Comparison of ENCODE assay signal across 14 mouse cellular contexts in the genomic region with DNA sequence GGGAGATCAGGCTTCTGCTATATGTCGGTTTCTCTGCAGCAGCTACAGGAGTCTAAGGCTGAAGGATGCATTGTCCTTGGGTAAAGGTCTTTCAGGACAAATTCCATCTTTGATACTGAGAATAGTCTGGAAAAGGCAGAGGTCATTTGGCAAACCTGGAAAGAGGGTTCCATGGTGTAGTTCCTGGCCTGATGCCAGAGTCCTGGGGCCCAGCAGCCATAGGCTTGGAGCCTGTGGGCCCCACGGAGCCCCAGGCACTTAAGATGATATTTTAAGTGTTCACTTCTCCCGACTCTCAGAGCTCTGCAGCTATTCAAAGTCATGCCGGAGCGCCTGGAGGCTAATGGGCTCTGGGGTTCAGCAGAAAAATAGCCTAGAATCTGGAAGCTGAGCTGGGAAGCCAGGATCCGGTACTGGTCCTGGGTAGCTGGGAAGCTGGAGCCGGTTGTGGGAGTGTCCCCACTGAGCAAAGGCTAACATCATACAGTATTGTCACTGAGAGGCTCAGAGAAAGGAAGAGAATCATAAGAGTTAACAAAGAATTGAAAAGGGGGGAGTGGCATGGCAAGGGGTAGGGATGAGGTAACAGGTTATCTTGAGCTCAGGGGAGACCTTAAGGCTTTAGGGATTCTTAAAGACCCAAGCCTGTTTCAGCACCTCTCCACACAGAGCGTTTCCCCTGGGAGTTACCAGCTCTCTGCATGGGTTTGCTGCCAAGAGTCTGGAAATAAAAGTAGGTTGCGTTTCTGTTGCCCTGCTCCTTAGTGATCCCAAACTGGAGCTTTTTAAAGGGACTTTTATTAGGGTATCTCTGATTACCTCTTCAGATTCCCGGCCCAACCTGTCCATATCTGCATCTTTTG.
A peak's percentile ranks its signal among the peaks of the same experiment; 100 is the strongest.
DNase-seq lines count a peak whose midpoint lies in the region; ATAC-seq lines count a peak whose summit lies in the region.
"Had no signal": no experiment of that assay in that cellular context is flagged by ENCODE, and none has a peak within 500 bp of the region (broad histone marks: within the 10 kb centered on the region; RNA-seq: fewer than 3 reads in every experiment).

No protein-coding gene starts in this region.

- H3K9me3 ChIP-seq in hindbrain, embryonic 13.5 days = no peaks in the 10 kb centered on the region
- H3K9me3 ChIP-seq in hindbrain, embryonic 10.5 days = no peaks in the 10 kb centered on the region
- H3K9me3 ChIP-seq in heart, embryonic 15.5 days (replicated peaks) = no peaks in the 10 kb centered on the region
- H3K9me3 ChIP-seq: midbrain, embryonic 13.5 days had no signal

- DNase-seq in adrenal gland, postnatal 14 days = peak; percentile 44
- DNase-seq in adrenal gland, adult 18-20 months (ENCODE audit: low spot score in 2 of 2) = no peak
- DNase-seq in hindbrain, embryonic 10.5 days (ENCODE audit: low spot score) = no peak
- DNase-seq in kidney, adult 9 months = peak; percentile 54
- no peak for DNase-seq in gastrocnemius, adult 18-20 months (ENCODE audit: low spot score)
- DNase-seq in spleen, postnatal 14 days (ENCODE audit: low spot score in 2 of 2) = no peak
- DNase-seq: adrenal gland, postnatal 25 days; lung, postnatal 4 days; right cerebral cortex, postnatal 14 days; thymus, postnatal 36 days had no signal

- ATAC-seq in hindbrain, embryonic 13.5 days (ENCODE audit: low FRiP score) = no peak
- peak; percentile 78; the same call in 1 of the 2 replicates for ATAC-seq in heart, embryonic 15.5 days (replicated peaks; ENCODE audit: insufficient number of reproducible peaks, insufficient read depth, low FRiP score, low read depth)
- ATAC-seq: inflammation-experienced regulatory T-cells, adult 6 months; midbrain, embryonic 13.5 days had no signal

- H3K36me3 ChIP-seq in hindbrain, embryonic 13.5 days = no peaks in the 10 kb centered on the region
- H3K36me3 ChIP-seq in hindbrain, embryonic 10.5 days = no peaks in the 10 kb centered on the region
- no peaks in the 10 kb centered on the region for H3K36me3 ChIP-seq in heart, embryonic 15.5 days
- H3K36me3 ChIP-seq: midbrain, embryonic 13.5 days had no signal

- no peak overlapping the region for H3K4me3 ChIP-seq in hindbrain, embryonic 13.5 days
- H3K4me3 ChIP-seq in hindbrain, embryonic 10.5 days = no peak overlapping the region
- 0 out of 2 replicates have a peak overlapping the region, but pooled peaks have one; percentile 1 for H3K4me3 ChIP-seq in heart, embryonic 15.5 days
- H3K4me3 ChIP-seq: midbrain, embryonic 13.5 days had no signal

- H3K9ac ChIP-seq in hindbrain, embryonic 13.5 days = no peak overlapping the region
- H3K9ac ChIP-seq in heart, embryonic 15.5 days = peak overlapping the region; percentile 29
- H3K9ac ChIP-seq: midbrain, embryonic 13.5 days had no signal

- peaks cover 20% of the 10 kb centered on the region for H3K4me1 ChIP-seq in hindbrain, embryonic 13.5 days (replicated peaks)
- H3K4me1 ChIP-seq in hindbrain, embryonic 10.5 days (replicated peaks) = peaks cover 16% of the 10 kb centered on the region
- H3K4me1 ChIP-seq in heart, embryonic 15.5 days (replicated peaks) = peaks cover 37% of the 10 kb centered on the region

- H3K4me2 ChIP-seq in hindbrain, embryonic 13.5 days = no peak overlapping the region
- peak overlapping the region; percentile 44 for H3K4me2 ChIP-seq in heart, embryonic 15.5 days
- H3K4me2 ChIP-seq: midbrain, embryonic 13.5 days had no signal

- H3K27ac ChIP-seq in hindbrain, embryonic 13.5 days = peak overlapping the region; percentile 40; the same call in 1 of the 2 replicates
- H3K27ac ChIP-seq in hindbrain, embryonic 10.5 days = no peak overlapping the region
- peak overlapping the region; percentile 96 for H3K27ac ChIP-seq in heart, embryonic 15.5 days
- H3K27ac ChIP-seq: midbrain, embryonic 13.5 days had no signal

- WGBS in hindbrain, embryonic 13.5 days = 67% methylated on average over 10 of the region's 10 CpGs
- 77% methylated on average over 10 of the region's 10 CpGs for WGBS in hindbrain, embryonic 10.5 days
- 21% methylated on average over 10 of the region's 10 CpGs for WGBS in heart, embryonic 15.5 days

- H3K27me3 ChIP-seq in hindbrain, embryonic 13.5 days = no peaks in the 10 kb centered on the region
- no peaks in the 10 kb centered on the region for H3K27me3 ChIP-seq in hindbrain, embryonic 10.5 days (ENCODE audit: insufficient read depth, poor library complexity, severe bottlenecking)
- H3K27me3 ChIP-seq in heart, embryonic 15.5 days = no peaks in the 10 kb centered on the region
- H3K27me3 ChIP-seq: midbrain, embryonic 13.5 days had no signal

Comparison
In these comparisons a context has a peak if more than half of its experiments do, and no peak if none do; other contexts are left out.
1. DNase-seq: peak in adrenal gland, postnatal 14 days (single experiment) and kidney, adult 9 months (single experiment); none in adrenal gland, adult 18-20 months (0 of 2), hindbrain, embryonic 10.5 days (single experiment), gastrocnemius, adult 18-20 months (single experiment) and spleen, postnatal 14 days (0 of 2).